Mouse (Mus musculus) cortical plate, adult 2 months (tissue): ENCODE results near the gene Fkbp4. TPM values are rescaled to one million over a fixed set of nuclear protein-coding genes. Genes with fewer than 3 reads are reported as not detected.
A peak's percentile ranks its signal among the peaks of the same experiment; 100 is the strongest.

ENCODE experiments used
- H3K27ac ChIP-seq: fragments of 200-500 bp; 2 replicates; pipeline ENCODE4 v1.5.1; 2012; ENCODE audit warnings: low read length, control low read depth, inconsistent platforms; ENCODE audit not compliant: insufficient read depth
- H3K4me1 ChIP-seq: fragments of 200-500 bp; 2 replicates; pipeline ENCODE4 v1.6.1; 2011; ENCODE audit warnings: low read length; ENCODE audit not compliant: control insufficient read depth, insufficient read depth
- H3K4me3 ChIP-seq: fragments of 200-500 bp; 2 replicates; pipeline ENCODE4 v1.5.1; 2011; ENCODE audit warnings: mild to moderate bottlenecking, low read length, control low read depth; ENCODE audit not compliant: insufficient read depth
- CTCF ChIP-seq: fragments of 200-500 bp; IDR thresholded peaks from 2 replicates; pipeline ENCODE4 v1.5.1; 2011; ENCODE audit warnings: mild to moderate bottlenecking, control low read depth, low read length; ENCODE audit not compliant: insufficient read depth; ENCODE audit errors: extremely low read depth
- POLR2A ChIP-seq: fragments of 200-500 bp; IDR thresholded peaks from 2 replicates; pipeline ENCODE4 v1.6.1; 2011; ENCODE audit warnings: mild to moderate bottlenecking, low read length, control low read depth; ENCODE audit not compliant: insufficient read depth; ENCODE audit errors: extremely low read depth
- polyA plus RNA-seq: library from polyadenylated mRNA; depleted of rRNA; stranded (reverse); fragments of >200 nt; gene quantifications from 2 replicates; pipeline ENCODE4 v1.2.3, GENCODE M21; 2012

The Fkbp4 gene
- polyA plus RNA-seq, 1 experiment, result 116 TPM

GRCm38 (mm10) chr6:128460729-128461503, 22.4 kb upstream of the Fkbp4 start:
- no peak overlapping the region for H3K4me3 ChIP-seq
- TF ChIP-seq CTCF, result no peak
- TF ChIP-seq POLR2A, result no peak
- H3K27ac ChIP-seq, result no peak overlapping the region
- H3K4me1 ChIP-seq, result no peaks in the 10 kb centered on the region

DNA sequence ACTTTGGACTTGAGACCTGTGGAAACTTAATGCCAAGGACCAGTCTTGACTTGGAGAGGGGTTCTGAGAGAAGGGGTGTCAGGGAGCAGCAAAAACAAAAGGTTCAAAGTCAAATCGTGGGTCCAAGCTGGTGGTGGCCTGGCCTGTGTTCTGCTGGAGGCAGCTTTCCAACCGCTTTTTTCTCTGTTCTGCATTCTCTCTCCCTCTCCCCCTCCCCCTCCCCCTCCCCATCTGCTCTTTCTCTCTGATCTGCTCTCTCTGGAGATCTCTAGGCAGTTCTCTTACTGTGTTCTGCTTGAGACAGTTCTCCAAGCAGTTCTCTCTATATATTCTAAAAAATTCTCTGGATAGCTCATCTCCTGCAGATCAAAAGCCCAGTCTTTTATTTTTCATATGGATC, 21.8 kb upstream of the Fkbp4 start:
- Histone ChIP-seq H3K4me1 (no peaks in the 10 kb centered on the region), H3K27ac (no peak overlapping the region), H3K4me3 (no peak overlapping the region)
- no peak for TF ChIP-seq POLR2A
- no peak for TF ChIP-seq CTCF

GRCm38 (mm10) chr6:128457186-128457585, 18.7 kb upstream of the Fkbp4 start:
- TF ChIP-seq POLR2A (no peak), CTCF (no peak)
- Histone ChIP-seq H3K4me3 (no peak overlapping the region), H3K4me1 (no peaks in the 10 kb centered on the region), H3K27ac (no peak overlapping the region)

- TF ChIP-seq POLR2A (no peak), CTCF (no peak)
- Histone ChIP-seq H3K4me1 (no peaks in the 10 kb centered on the region), H3K4me3 (no peak overlapping the region), H3K27ac (no peak overlapping the region)
Observed at GRCm38 (mm10) chr6:128455835-128456605, 17.5 kb upstream of the Fkbp4 start.

GRCm38 (mm10) chr6:128447063-128447462, 8.6 kb upstream of the Fkbp4 start:
- Histone ChIP-seq H3K27ac (no peak overlapping the region), H3K4me1 (no peaks in the 10 kb centered on the region), H3K4me3 (no peak overlapping the region)
- no peak for TF ChIP-seq POLR2A
- no peak for TF ChIP-seq CTCF

- Histone ChIP-seq H3K27ac (no peak overlapping the region), H3K4me1 (no peaks in the 10 kb centered on the region), H3K4me3 (no peak overlapping the region)
- peak; percentile 70 for TF ChIP-seq CTCF
- TF ChIP-seq POLR2A, result no peak
Observed at GRCm38 (mm10) chr6:128445761-128446535, 7.5 kb upstream of the Fkbp4 start.

- Histone ChIP-seq H3K4me1 (no peaks in the 10 kb centered on the region; the same call in 1 of the 2 replicates), H3K4me3 (no peak overlapping the region), H3K27ac (no peak overlapping the region)
- TF ChIP-seq CTCF (no peak), POLR2A (no peak)
Observed at GRCm38 (mm10) chr6:128440238-128440637, 1.8 kb upstream of the Fkbp4 start.

- Histone ChIP-seq H3K4me1 (no peaks in the 10 kb centered on the region; the same call in 1 of the 2 replicates), H3K4me3 (peak overlapping the region; percentile 88), H3K27ac (no peak overlapping the region)
- TF ChIP-seq CTCF (no peak), POLR2A (no peak)
Observed at GRCm38 (mm10) chr6:128438871-128439341, 429 bp upstream of the Fkbp4 start.

GRCm38 (mm10) chr6:128437731-128438316, 653 bp downstream of the Fkbp4 start:
- peak overlapping the region; percentile 79 for H3K27ac ChIP-seq
- TF ChIP-seq CTCF (no peak), POLR2A (no peak)
- H3K4me3 ChIP-seq, result peak overlapping the region; percentile 88
- no peaks in the 10 kb centered on the region; the same call in 1 of the 2 replicates for H3K4me1 ChIP-seq
